Mouse (Mus musculus) midbrain, embryonic 11.5 days (tissue): ENCODE results near the gene Rnaset2b. TPM values are rescaled to one million over a fixed set of nuclear protein-coding genes. Genes with fewer than 3 reads are reported as not detected.
"Not testable (repeated sequence)": the region's sequence is repeated elsewhere in the genome, so short reads cannot be mapped to it uniquely, and the experiment has no call there.

ENCODE experiments used
- ATAC-seq: fragments of 200-750 bp; cut with Nextera tagmentation; 2 replicates; pipeline ENCODE4 v1.8.0; 2017; ENCODE audit warnings: moderate TSS enrichment, moderate library complexity; ENCODE audit not compliant: low FRiP score
- DNase-seq: peaks from one replicate; pipeline ENCODE4 v3.0.0; 2015; ENCODE audit warnings: low spot score; ENCODE audit errors: missing footprints
- H3K27ac ChIP-seq: fragments of 300-500 bp; sonication (generic); 2 replicates; pipeline ENCODE4 v1.5.1; 2014; ENCODE audit warnings: low read depth, low read length
- H3K27me3 ChIP-seq: fragments of 300-500 bp; sonication (generic); 2 replicates; pipeline ENCODE4 v1.6.1; 2014; ENCODE audit warnings: mild to moderate bottlenecking, low read length, moderate library complexity, mixed read lengths; ENCODE audit not compliant: control insufficient read depth, insufficient read depth
- H3K36me3 ChIP-seq: fragments of 300-500 bp; sonication (generic); 2 replicates; pipeline ENCODE4 v1.6.1; 2014; ENCODE audit warnings: mild to moderate bottlenecking, low read length, moderate library complexity, mixed read lengths; ENCODE audit not compliant: control insufficient read depth, insufficient read depth
- H3K4me1 ChIP-seq: fragments of 300-500 bp; sonication (generic); 2 replicates; pipeline ENCODE4 v1.6.1; 2014; ENCODE audit warnings: low read length; ENCODE audit not compliant: control insufficient read depth, insufficient read depth
- H3K4me2 ChIP-seq: fragments of 300-500 bp; sonication (generic); 2 replicates; pipeline ENCODE4 v1.6.1; 2014; ENCODE audit warnings: mild to moderate bottlenecking, moderate library complexity
- H3K4me3 ChIP-seq: fragments of 300-500 bp; sonication (generic); 2 replicates; pipeline ENCODE4 v1.5.1; 2014; ENCODE audit warnings: low read depth, low read length
- H3K9ac ChIP-seq: fragments of 300-500 bp; sonication (generic); 2 replicates; pipeline ENCODE4 v1.6.1; 2014; ENCODE audit warnings: low read length
- H3K9me3 ChIP-seq: fragments of 300-500 bp; sonication (generic); 2 replicates; pipeline ENCODE4 v1.6.1; 2016; ENCODE audit warnings: low read length; ENCODE audit not compliant: control insufficient read depth
- WGBS: fragments of 180-500 bp; shearing (Covaris S2); extraction: QIAGEN DNeasy Blood & Tissue Kit; methylation state at CpG from one replicate; pipeline ENCODE4 v1.1.7; 2014; 5-methylcytosine and 5-hydroxymethylcytosine counted together
- polyA plus RNA-seq: library from polyadenylated mRNA; unstranded; fragments of >200 nt; fragmentation: Nextera tagmentation; extraction: Ambion mirVana; gene quantifications from 2 replicates; pipeline ENCODE4 v1.2.1, GENCODE M21; 2014

Gene Rnaset2b
- polyA plus RNA-seq, 1 experiment from 2014 or later, result 106 TPM

GRCm38 (mm10) chr17:6960776-6961175, 9.7 kb upstream of the Rnaset2b start, which contains the start of gene Tagap1:
Gene Tagap1, minus strand, starts transcription at chr17:6961156.
- H3K9me3 ChIP-seq, H3K4me1 ChIP-seq, H3K27me3 ChIP-seq, H3K36me3 ChIP-seq, H3K27ac ChIP-seq, ATAC-seq: not testable (repeated sequence)
- peak within 1 kb of the TSS; percentile 39 for H3K4me2 ChIP-seq
- WGBS, result under 1% methylated on average over 38 of the region's 51 CpGs
- H3K4me3 ChIP-seq, result peak within 1 kb of the TSS; percentile 49
- H3K9ac ChIP-seq, result peak within 1 kb of the TSS; percentile 59
- DNase-seq, result peak; percentile 82

DNA sequence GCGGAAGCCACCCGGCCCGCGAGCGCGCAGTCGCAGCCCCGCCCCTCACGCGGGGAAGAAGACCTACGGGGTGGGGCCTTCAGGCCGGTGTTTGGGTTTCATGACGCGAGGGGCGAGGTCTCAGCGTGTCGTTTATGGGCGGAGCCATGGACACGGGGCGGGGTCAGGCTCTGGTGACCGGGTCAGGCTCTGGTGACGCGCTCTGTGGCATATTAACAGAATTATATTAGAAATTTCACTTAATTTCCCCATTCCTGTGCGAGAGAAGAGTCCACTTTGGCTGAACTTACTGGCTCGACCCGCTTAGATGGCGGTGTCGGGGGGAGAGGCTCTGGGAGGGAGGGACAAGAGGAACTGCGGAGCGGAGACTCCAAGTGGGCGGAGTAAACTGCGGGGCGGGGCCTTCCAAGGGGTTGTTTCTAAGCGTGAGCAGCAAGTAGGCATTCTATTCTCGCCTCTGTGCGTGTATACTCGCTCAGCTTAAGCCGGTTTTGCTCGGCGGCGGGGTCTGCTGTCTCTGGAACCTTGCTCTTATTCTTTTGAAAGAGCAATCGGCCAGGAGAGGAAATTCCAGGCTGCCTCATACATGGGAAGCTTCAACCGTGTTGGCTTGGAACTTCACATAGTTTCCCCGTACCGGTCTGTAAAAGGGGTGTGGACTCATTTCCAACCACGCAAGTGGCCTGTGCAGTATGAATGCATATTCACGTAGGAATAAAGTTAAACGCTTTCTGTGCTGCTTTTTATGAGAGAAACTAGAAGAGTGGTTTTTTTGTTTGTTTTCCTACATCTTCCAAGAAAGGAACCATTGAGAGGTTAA, 9.0 kb upstream of the Rnaset2b start:
- peak; percentile 84 for DNase-seq
- H3K27me3 ChIP-seq, H3K36me3 ChIP-seq, H3K27ac ChIP-seq, H3K4me1 ChIP-seq, H3K9ac ChIP-seq, H3K9me3 ChIP-seq: not testable (repeated sequence)
- WGBS, result under 1% methylated on average over 13 of the region's 48 CpGs
- peak; percentile 98 for ATAC-seq
- 0 out of 2 replicates have a peak overlapping the region, but pooled peaks have one; percentile 24 for H3K4me2 ChIP-seq
- peak overlapping the region; percentile 10; the same call in 1 of the 2 replicates for H3K4me3 ChIP-seq

DNA sequence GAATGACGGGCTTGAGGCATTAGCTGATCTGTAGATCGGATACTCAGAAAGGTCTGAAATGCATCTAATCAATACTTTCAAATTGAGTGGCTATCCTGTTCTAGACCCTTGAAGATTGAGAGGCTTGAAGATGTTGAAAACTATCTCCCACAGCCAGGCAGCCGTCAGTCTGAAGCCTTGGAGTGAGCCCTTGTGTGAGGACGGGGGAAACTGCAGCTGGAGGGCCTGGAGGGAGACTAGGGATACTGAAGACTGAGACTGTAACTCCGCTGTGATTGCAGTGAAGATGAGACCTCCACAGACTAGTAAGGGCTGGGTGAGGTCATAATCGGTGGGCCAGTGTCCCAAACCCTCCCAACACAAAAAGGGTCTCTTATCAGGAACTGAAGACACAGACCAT, 8.1 kb upstream of the Rnaset2b start:
- H3K9ac ChIP-seq, H3K36me3 ChIP-seq, H3K27me3 ChIP-seq, H3K27ac ChIP-seq, ATAC-seq, H3K4me1 ChIP-seq, H3K9me3 ChIP-seq, DNase-seq, H3K4me2 ChIP-seq, H3K4me3 ChIP-seq: not testable (repeated sequence)
- WGBS, result 93% methylated on average over 4 of the region's 6 CpGs

- not testable (repeated sequence) for H3K4me3 ChIP-seq, H3K27me3 ChIP-seq, ATAC-seq, H3K27ac ChIP-seq, DNase-seq, H3K4me2 ChIP-seq, H3K4me1 ChIP-seq, H3K9me3 ChIP-seq, H3K36me3 ChIP-seq, H3K9ac ChIP-seq
- WGBS, result 77% methylated on average over 4 of the region's 4 CpGs
These were observed 7.5 kb upstream of the Rnaset2b start for GRCm38 (mm10) chr17:6962936-6963335.

DNA sequence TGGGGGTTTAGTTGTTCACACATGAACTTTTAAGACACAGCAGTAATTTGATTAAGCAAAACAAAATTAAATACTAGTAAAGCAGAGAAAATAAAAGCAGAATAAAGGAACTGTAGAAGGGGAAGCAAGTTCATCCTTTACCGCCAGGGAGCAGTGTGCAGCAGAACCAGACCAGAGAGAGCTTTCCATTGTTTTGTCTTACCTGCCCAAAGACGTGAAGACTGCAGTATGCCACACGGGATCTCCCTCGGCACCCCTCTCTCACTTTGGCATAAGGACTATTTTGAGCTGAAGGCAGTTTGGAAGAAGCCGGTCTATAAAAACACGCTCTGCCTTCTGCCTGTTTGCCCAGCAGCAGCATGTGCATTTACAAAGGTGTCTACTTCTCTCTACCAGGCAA, 5.1 kb upstream of the Rnaset2b start:
- DNase-seq, result peak; percentile 81
- not testable (repeated sequence) for H3K36me3 ChIP-seq, H3K4me1 ChIP-seq, ATAC-seq, H3K9ac ChIP-seq, H3K4me3 ChIP-seq, H3K9me3 ChIP-seq, H3K27me3 ChIP-seq, H3K27ac ChIP-seq, H3K4me2 ChIP-seq
- 11% methylated on average over 6 of the region's 6 CpGs for WGBS

- not testable (repeated sequence) for H3K36me3 ChIP-seq, H3K27ac ChIP-seq, H3K9ac ChIP-seq, DNase-seq, H3K4me1 ChIP-seq, H3K4me3 ChIP-seq, H3K9me3 ChIP-seq, H3K4me2 ChIP-seq, H3K27me3 ChIP-seq, ATAC-seq
- whole genome bisulfite sequencing, result no CpG with 5 or more reads among the region's 1 CpGs
These were observed 2.8 kb upstream of the Rnaset2b start for GRCm38 (mm10) chr17:6967673-6968072.

GRCm38 (mm10) chr17:6971238-6971637, 804 bp downstream of the Rnaset2b start:
- DNase-seq, H3K27ac ChIP-seq, H3K4me2 ChIP-seq, ATAC-seq, H3K9ac ChIP-seq, H3K27me3 ChIP-seq, H3K4me1 ChIP-seq, H3K9me3 ChIP-seq, H3K36me3 ChIP-seq, H3K4me3 ChIP-seq: not testable (repeated sequence)
- 86% methylated on average over 8 of the region's 8 CpGs for WGBS

GRCm38 (mm10) chr17:6972836-6973396, 2.5 kb downstream of the Rnaset2b start:
- not testable (repeated sequence) for H3K27ac ChIP-seq, H3K27me3 ChIP-seq, DNase-seq, H3K9me3 ChIP-seq, H3K36me3 ChIP-seq, ATAC-seq, H3K4me3 ChIP-seq, H3K4me1 ChIP-seq, H3K9ac ChIP-seq, H3K4me2 ChIP-seq
- WGBS, result 69% methylated on average over 4 of the region's 4 CpGs

DNA sequence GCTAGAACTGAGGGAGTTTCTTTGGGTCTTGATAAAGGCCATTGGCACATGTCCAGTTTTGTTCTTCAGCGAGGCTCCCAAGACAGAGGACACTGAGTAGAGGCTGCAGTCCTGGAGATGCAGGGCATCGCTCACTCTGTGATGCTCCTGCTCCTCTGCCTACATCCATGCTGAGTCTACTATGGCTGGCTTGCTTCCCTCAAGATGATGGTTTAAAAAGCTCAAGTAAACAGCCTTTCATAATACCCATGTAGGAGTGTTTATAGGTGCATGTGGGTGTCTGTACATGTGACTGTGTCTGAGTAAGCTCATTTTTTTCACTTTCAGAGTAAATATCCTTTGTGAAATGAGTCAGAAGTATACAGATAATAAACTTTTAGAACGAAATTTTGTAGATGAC, 4.6 kb downstream of the Rnaset2b start:
- not testable (repeated sequence) for ATAC-seq, H3K27me3 ChIP-seq, DNase-seq, H3K9me3 ChIP-seq, H3K4me2 ChIP-seq, H3K27ac ChIP-seq, H3K4me1 ChIP-seq, H3K4me3 ChIP-seq, H3K9ac ChIP-seq, H3K36me3 ChIP-seq
- WGBS, result 53% methylated on average over 2 of the region's 3 CpGs
